Mouse (Mus musculus): ENCODE data around the gene Tmem150a. TPM values are rescaled to one million over a fixed set of nuclear protein-coding genes. Genes with fewer than 3 reads are reported as not detected.

The Tmem150a gene
- polyA plus RNA-seq, 1 experiment from 2014 or later, result 15.4 TPM

- ATAC-seq (ENCODE audit: insufficient read depth, low FRiP score, low read depth), result no peak
- peaks cover 51% of the 10 kb centered on the region for H3K36me3 ChIP-seq
Measured at GRCm38 (mm10) chr6:72330133-72330532, 25.1 kb upstream of the Tmem150a start.

GRCm38 (mm10) chr6:72333111-72333510, 22.1 kb upstream of the Tmem150a start:
- Histone ChIP-seq H3K9ac (no peak overlapping the region), H3K27ac (no peak overlapping the region), H3K4me2 (no peak overlapping the region), H3K27me3 (replicated peaks) (no peaks in the 10 kb centered on the region), H3K4me1 (no peaks in the 10 kb centered on the region), H3K4me3 (replicated peaks) (no peak overlapping the region), H3K36me3 (peaks cover 51% of the 10 kb centered on the region), H3K9me3 (no peaks in the 10 kb centered on the region)
- ATAC-seq (ENCODE audit: insufficient read depth, low FRiP score, low read depth), result no peak
- 69% methylated on average over 5 of the region's 5 CpGs for WGBS

More at GRCm38 (mm10) chr6:72330133-72330532, 25.1 kb upstream of the Tmem150a start:
- H3K27me3 ChIP-seq (replicated peaks), result no peaks in the 10 kb centered on the region
- no peak overlapping the region for H3K4me2 ChIP-seq
- 90% methylated on average over 4 of the region's 4 CpGs for WGBS
- H3K4me3 ChIP-seq (replicated peaks), result no peak overlapping the region
- H3K27ac ChIP-seq, result no peak overlapping the region
- no peaks in the 10 kb centered on the region for H3K4me1 ChIP-seq
- no peak overlapping the region for H3K9ac ChIP-seq
- no peaks in the 10 kb centered on the region for H3K9me3 ChIP-seq

- ATAC-seq (ENCODE audit: insufficient read depth, low FRiP score, low read depth), result no peak
- 61% methylated on average over 2 of the region's 2 CpGs for WGBS
- no peak overlapping the region for H3K4me3 ChIP-seq (replicated peaks)
Measured at GRCm38 (mm10) chr6:72340481-72340880, 14.8 kb upstream of the Tmem150a start.

GRCm38 (mm10) chr6:72344396-72345073, 10.7 kb upstream of the Tmem150a start:
- Histone ChIP-seq H3K9me3 (no peaks in the 10 kb centered on the region), H3K4me3 (replicated peaks) (peak overlapping the region; percentile 98), H3K27me3 (replicated peaks) (no peaks in the 10 kb centered on the region), H3K27ac (peak overlapping the region; percentile 72), H3K4me2 (peak overlapping the region; percentile 85), H3K4me1 (peaks cover 27% of the 10 kb centered on the region), H3K9ac (peak overlapping the region; percentile 80), H3K36me3 (peaks cover 9% of the 10 kb centered on the region; the same call in 1 of the 2 replicates)
- peak; percentile 27 for ATAC-seq (ENCODE audit: insufficient read depth, low FRiP score, low read depth)
- under 1% methylated on average over 38 of the region's 42 CpGs for WGBS

More at GRCm38 (mm10) chr6:72340481-72340880, 14.8 kb upstream of the Tmem150a start:
- peaks cover 19% of the 10 kb centered on the region for H3K36me3 ChIP-seq
- H3K4me2 ChIP-seq, result no peak overlapping the region
- no peaks in the 10 kb centered on the region for H3K9me3 ChIP-seq
- no peaks in the 10 kb centered on the region for H3K27me3 ChIP-seq (replicated peaks)
- no peak overlapping the region for H3K27ac ChIP-seq
- no peak overlapping the region for H3K9ac ChIP-seq
- H3K4me1 ChIP-seq, result peaks cover 11% of the 10 kb centered on the region; the same call in 1 of the 2 replicates

GRCm38 (mm10) chr6:72345074-72345567, 10.1 kb upstream of the Tmem150a start, which contains the start of gene Usp39:
Usp39 (minus strand) TSS chr6:72345184.
- Histone ChIP-seq H3K27ac (peak within 1 kb of the TSS; percentile 72), H3K27me3 (replicated peaks) (no peaks in the 10 kb centered on the region), H3K4me2 (peak within 1 kb of the TSS; percentile 85), H3K4me3 (replicated peaks) (peak within 1 kb of the TSS; percentile 98), H3K9me3 (no peaks in the 10 kb centered on the region), H3K4me1 (peaks cover 27% of the 10 kb centered on the region), H3K36me3 (peaks cover 9% of the 10 kb centered on the region; the same call in 1 of the 2 replicates), H3K9ac (peak within 1 kb of the TSS; percentile 80)
- under 1% methylated on average over 30 of the region's 30 CpGs for WGBS
- ATAC-seq (ENCODE audit: insufficient read depth, low FRiP score, low read depth), result peak; percentile 81

- H3K4me2 ChIP-seq, result peak overlapping the region; percentile 85
- H3K9ac ChIP-seq, result no peak overlapping the region
- H3K9me3 ChIP-seq, result no peaks in the 10 kb centered on the region
- WGBS, result 45% methylated on average over 6 of the region's 6 CpGs
- no peak for ATAC-seq (ENCODE audit: insufficient read depth, low FRiP score, low read depth)
- H3K4me1 ChIP-seq, result peaks cover 27% of the 10 kb centered on the region
- peak overlapping the region; percentile 67; the same call in 1 of the 2 replicates for H3K27ac ChIP-seq
- peaks cover 14% of the 10 kb centered on the region for H3K36me3 ChIP-seq
- H3K4me3 ChIP-seq (replicated peaks), result peak overlapping the region; percentile 98; the same call in 1 of the 2 replicates
- H3K27me3 ChIP-seq (replicated peaks), result no peaks in the 10 kb centered on the region
Measured at GRCm38 (mm10) chr6:72345633-72346032, 9.6 kb upstream of the Tmem150a start.

- 75% methylated on average over 4 of the region's 4 CpGs for WGBS
- H3K27ac ChIP-seq, result no peak overlapping the region
- H3K4me3 ChIP-seq (replicated peaks), result no peak overlapping the region
- peaks cover 27% of the 10 kb centered on the region for H3K4me1 ChIP-seq
- H3K27me3 ChIP-seq (replicated peaks), result no peaks in the 10 kb centered on the region
- ATAC-seq (ENCODE audit: insufficient read depth, low FRiP score, low read depth), result no peak
- no peak overlapping the region for H3K9ac ChIP-seq
- H3K9me3 ChIP-seq, result no peaks in the 10 kb centered on the region
- no peak overlapping the region for H3K4me2 ChIP-seq
- H3K36me3 ChIP-seq, result peaks cover 18% of the 10 kb centered on the region
Measured at GRCm38 (mm10) chr6:72346261-72346660, 9.0 kb upstream of the Tmem150a start.

- Histone ChIP-seq H3K4me3 (replicated peaks) (peak within 1 kb of the TSS; percentile 81), H3K36me3 (peaks cover 15% of the 10 kb centered on the region), H3K9ac (peak within 1 kb of the TSS; percentile 92), H3K27ac (peak within 1 kb of the TSS; percentile 90), H3K27me3 (replicated peaks) (no peaks in the 10 kb centered on the region), H3K4me1 (peaks cover 28% of the 10 kb centered on the region), H3K9me3 (no peaks in the 10 kb centered on the region), H3K4me2 (peak within 1 kb of the TSS; percentile 70)
- ATAC-seq (ENCODE audit: insufficient read depth, low FRiP score, low read depth), result peak; percentile 73
- WGBS, result under 1% methylated on average over 71 of the region's 72 CpGs
Measured at GRCm38 (mm10) chr6:72347166-72347941, 7.9 kb upstream of the Tmem150a start, which contains the start of gene 0610030E20Rik. 0610030E20Rik (plus strand) TSS chr6:72347317.

- Histone ChIP-seq H3K4me3 (replicated peaks) (peak overlapping the region; percentile 81), H3K4me2 (peak overlapping the region; percentile 70), H3K36me3 (peaks cover 11% of the 10 kb centered on the region; the same call in 1 of the 2 replicates), H3K27me3 (replicated peaks) (no peaks in the 10 kb centered on the region), H3K27ac (no peak overlapping the region), H3K9me3 (no peaks in the 10 kb centered on the region), H3K9ac (no peak overlapping the region), H3K4me1 (peaks cover 33% of the 10 kb centered on the region)
- ATAC-seq (ENCODE audit: insufficient read depth, low FRiP score, low read depth), result no peak
- WGBS, result 66% methylated on average over 10 of the region's 10 CpGs
Measured at GRCm38 (mm10) chr6:72348411-72348810, 6.8 kb upstream of the Tmem150a start.

- Histone ChIP-seq H3K27me3 (replicated peaks) (no peaks in the 10 kb centered on the region), H3K36me3 (peaks cover 11% of the 10 kb centered on the region; the same call in 1 of the 2 replicates), H3K4me3 (replicated peaks) (no peak overlapping the region), H3K9me3 (no peaks in the 10 kb centered on the region), H3K27ac (no peak overlapping the region), H3K9ac (no peak overlapping the region), H3K4me1 (peaks cover 24% of the 10 kb centered on the region), H3K4me2 (no peak overlapping the region)
- WGBS, result 90% methylated on average over 2 of the region's 2 CpGs
- no peak for ATAC-seq (ENCODE audit: insufficient read depth, low FRiP score, low read depth)
Measured at GRCm38 (mm10) chr6:72350214-72350613, 5.0 kb upstream of the Tmem150a start.

- H3K27me3 ChIP-seq (replicated peaks), result no peaks in the 10 kb centered on the region
- H3K4me2 ChIP-seq, result no peak overlapping the region
- 66% methylated on average over 5 of the region's 5 CpGs for WGBS
- ATAC-seq (ENCODE audit: insufficient read depth, low FRiP score, low read depth), result no peak
- peaks cover 11% of the 10 kb centered on the region; the same call in 1 of the 2 replicates for H3K36me3 ChIP-seq
- peaks cover 42% of the 10 kb centered on the region for H3K4me1 ChIP-seq
- H3K9ac ChIP-seq, result no peak overlapping the region
- no peaks in the 10 kb centered on the region for H3K9me3 ChIP-seq
- no peak overlapping the region for H3K4me3 ChIP-seq (replicated peaks)
- peak overlapping the region; percentile 18; the same call in 1 of the 2 replicates for H3K27ac ChIP-seq
Measured at GRCm38 (mm10) chr6:72352636-72353405, 2.4 kb upstream of the Tmem150a start.
